Mouse (Mus musculus) intestine, embryonic 14.5 days (tissue): Measurements from ENCODE around the gene Rtn3. TPM values are rescaled to one million over a fixed set of nuclear protein-coding genes. Genes with fewer than 3 reads are reported as not detected.

Source experiments
- ATAC-seq: fragments of 200-750 bp; cut with Nextera tagmentation; replicated peaks from 2 replicates; pipeline ENCODE4 v1.8.0; 2017; ENCODE audit warnings: low read depth, moderate number of reproducible peaks, moderate TSS enrichment, moderate library complexity; ENCODE audit not compliant: low FRiP score, low TSS enrichment
- DNase-seq: peaks from one replicate; pipeline ENCODE4 v3.0.0-alpha.2; 2018; ENCODE audit warnings: low spot score
- H3K27ac ChIP-seq: fragments of 300-500 bp; sonication (generic); 2 replicates; pipeline ENCODE4 v1.5.1; 2014; ENCODE audit warnings: low read depth, mild to moderate bottlenecking, control low read depth
- H3K27me3 ChIP-seq: fragments of 300-500 bp; sonication (generic); replicated peaks from 2 replicates; pipeline ENCODE4 v1.6.1; 2014; ENCODE audit warnings: low read length, control low read depth; ENCODE audit not compliant: control insufficient read depth, insufficient read depth
- H3K36me3 ChIP-seq: fragments of 300-500 bp; sonication (generic); 2 replicates; pipeline ENCODE4 v1.6.1; 2014; ENCODE audit warnings: low read length, control low read depth; ENCODE audit not compliant: control insufficient read depth, insufficient read depth
- H3K4me1 ChIP-seq: fragments of 300-500 bp; sonication (generic); replicated peaks from 2 replicates; pipeline ENCODE4 v1.6.1; 2014; ENCODE audit warnings: low read length, control low read depth, mixed read lengths; ENCODE audit not compliant: control insufficient read depth, insufficient read depth
- H3K4me2 ChIP-seq: fragments of 300-500 bp; sonication (generic); 2 replicates; pipeline ENCODE4 v1.6.1; 2014; ENCODE audit warnings: low read length
- H3K4me3 ChIP-seq: fragments of 300-500 bp; sonication (generic); 2 replicates; pipeline ENCODE4 v1.5.1; 2014; ENCODE audit warnings: low read depth, low read length, control low read depth, mixed read lengths
- H3K9ac ChIP-seq: fragments of 300-500 bp; sonication (generic); 2 replicates; pipeline ENCODE4 v1.6.1; 2014; ENCODE audit warnings: mild to moderate bottlenecking, low read length
- H3K9me3 ChIP-seq: fragments of 300-500 bp; sonication (generic); 2 replicates; pipeline ENCODE4 v1.6.1; 2016; ENCODE audit warnings: low read length, control low read depth; ENCODE audit not compliant: control insufficient read depth
- WGBS: fragments of 180-500 bp; shearing (Covaris S2); extraction: QIAGEN DNeasy Blood & Tissue Kit; methylation state at CpG from one replicate; pipeline ENCODE4 v1.1.7; 2014; 5-methylcytosine and 5-hydroxymethylcytosine counted together
- polyA plus RNA-seq: library from polyadenylated mRNA; unstranded; fragments of >200 nt; fragmentation: Nextera tagmentation; extraction: Ambion mirVana; gene quantifications from 2 replicates; pipeline ENCODE4 v1.2.1, GENCODE M21; 2014

Rtn3 gene
- polyA plus RNA-seq = 117 and 123 TPM in 2 replicates

DNA sequence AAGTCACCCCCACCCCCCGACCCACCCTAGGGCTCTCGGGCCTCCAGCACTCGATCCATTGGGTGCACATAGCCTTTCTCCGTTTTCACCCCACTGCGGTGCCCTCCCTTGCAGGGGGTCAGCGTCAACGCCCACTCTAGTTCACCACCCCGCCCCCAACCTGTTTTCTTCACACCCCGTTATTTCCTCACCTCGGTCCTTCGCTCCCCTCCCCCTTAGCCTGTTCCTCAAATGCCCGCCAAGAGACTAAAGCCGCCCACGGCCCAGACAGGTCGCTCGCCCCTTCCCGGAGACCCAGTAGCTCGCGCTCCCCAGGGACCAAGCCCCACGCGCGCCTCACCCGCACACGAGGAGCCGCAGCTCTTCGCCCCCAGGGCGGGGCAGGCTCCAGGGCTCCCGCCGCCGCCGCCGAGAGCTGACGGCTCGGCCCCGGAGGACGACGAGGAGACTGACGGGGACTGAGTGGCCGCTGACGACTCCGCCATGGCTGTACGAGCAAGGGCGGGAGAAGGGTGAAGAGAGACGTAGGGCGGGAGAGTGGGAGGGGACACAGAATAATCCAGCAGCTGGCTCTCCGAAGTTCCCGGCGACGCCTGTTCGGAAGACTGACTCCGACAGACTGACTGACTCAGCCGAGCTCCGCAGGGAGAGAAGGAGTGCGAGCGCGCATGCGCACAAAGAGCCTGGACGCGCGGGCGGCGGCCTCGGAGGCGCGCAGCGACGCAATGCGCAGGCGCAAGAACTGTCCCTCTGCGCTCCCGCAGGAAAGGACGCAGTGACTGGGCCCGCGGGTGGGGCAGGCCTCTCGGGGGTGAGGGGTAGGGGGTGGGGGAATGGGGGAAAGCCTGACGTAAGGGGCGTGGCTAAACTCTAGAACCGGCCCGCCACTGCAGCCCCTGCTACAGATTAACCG lies at the start of gene Rtn3:
Gene Rtn3 (minus strand): TSS at position 683 of the 913 bp plus-strand sequence.
- under 1% methylated on average over 78 of the region's 80 CpGs for WGBS
- peak within 1 kb of the TSS; percentile 97 for H3K27ac ChIP-seq
- peak within 1 kb of the TSS; percentile 95 for H3K4me3 ChIP-seq
- H3K4me2 ChIP-seq = peak within 1 kb of the TSS; percentile 61
- H3K9me3 ChIP-seq = no peaks in the 10 kb centered on the region
- DNase-seq (peak; percentile 94), ATAC-seq (peak; percentile 94)
- H3K9ac ChIP-seq = peak within 1 kb of the TSS; percentile 87
- H3K36me3 ChIP-seq = no peaks in the 10 kb centered on the region
- H3K27me3 ChIP-seq = no peaks in the 10 kb centered on the region
- peaks cover 11% of the 10 kb centered on the region; the same call in 1 of the 2 replicates for H3K4me1 ChIP-seq

DNA sequence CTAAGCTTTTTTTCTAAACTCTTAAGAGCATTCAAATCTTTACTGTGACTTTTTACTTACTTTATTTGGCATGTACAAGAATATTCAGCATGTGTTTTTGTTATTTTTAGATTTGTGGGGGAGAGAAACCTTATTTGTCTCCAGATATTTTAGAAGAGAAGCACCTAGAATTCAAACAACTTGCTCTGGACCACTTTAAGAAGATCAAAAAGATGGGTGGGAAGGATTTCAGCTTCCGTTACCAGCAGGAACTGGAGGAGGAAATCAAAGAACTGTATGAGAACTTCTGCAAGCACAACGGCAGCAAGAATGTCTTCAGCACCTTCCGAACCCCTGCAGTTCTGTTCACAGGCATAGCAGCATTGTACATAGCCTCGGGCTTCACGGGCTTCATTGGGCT lies 48.8 kb upstream of the Rtn3 start:
- Histone ChIP-seq H3K27me3 (no peaks in the 10 kb centered on the region), H3K36me3 (peaks cover 64% of the 10 kb centered on the region), H3K4me3 (no peak overlapping the region), H3K27ac (no peak overlapping the region), H3K9me3 (no peaks in the 10 kb centered on the region), H3K4me2 (no peak overlapping the region), H3K4me1 (no peaks in the 10 kb centered on the region), H3K9ac (no peak overlapping the region)
- WGBS = 91% methylated on average over 5 of the region's 5 CpGs
- DNase-seq (no peak), ATAC-seq (no peak)

DNA sequence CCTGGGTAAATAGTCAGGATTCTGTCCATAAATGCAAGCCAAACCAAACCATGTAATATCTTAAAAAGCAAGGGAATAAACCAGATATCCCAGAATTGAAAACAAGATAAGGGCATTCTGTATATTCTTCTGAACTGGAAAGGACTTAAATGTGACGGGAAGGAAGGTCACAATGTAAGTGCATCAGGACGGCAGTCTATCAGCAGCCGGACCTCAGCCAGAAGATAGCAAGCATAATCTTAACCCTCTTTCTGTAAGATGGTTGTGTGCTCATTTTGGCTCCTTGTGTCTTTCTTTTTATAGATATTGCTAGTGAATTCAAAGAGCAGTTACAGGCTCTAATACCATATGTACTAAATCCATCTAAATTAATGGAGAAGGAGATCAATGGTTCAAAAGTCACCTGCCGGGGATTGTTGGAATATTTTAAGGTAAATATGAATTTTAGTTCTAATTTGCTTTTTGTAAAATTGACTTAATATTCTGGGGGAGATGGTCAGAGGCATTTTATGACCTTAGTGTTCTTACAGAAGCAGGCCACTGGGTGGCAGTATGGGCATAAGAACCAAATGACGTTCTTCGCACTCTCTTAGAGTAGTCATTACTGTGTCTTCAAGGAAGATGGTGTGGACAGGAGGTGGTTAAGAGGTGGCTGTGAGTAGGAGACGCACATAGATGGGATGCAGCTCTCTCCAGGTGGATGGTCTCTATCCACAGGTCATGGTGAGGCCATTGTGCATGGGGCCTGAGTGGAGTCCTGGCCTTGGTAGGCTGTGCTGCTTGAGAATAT lies 45.8 kb upstream of the Rtn3 start:
- no peak overlapping the region for H3K4me3 ChIP-seq
- DNase-seq (peak; percentile 84), ATAC-seq (0 out of 2 replicates have a peak, but pooled peaks have one; percentile 64)
- no peaks in the 10 kb centered on the region for H3K4me1 ChIP-seq
- H3K9ac ChIP-seq = no peak overlapping the region
- H3K36me3 ChIP-seq = peaks cover 68% of the 10 kb centered on the region
- no peaks in the 10 kb centered on the region for H3K27me3 ChIP-seq
- no peaks in the 10 kb centered on the region for H3K9me3 ChIP-seq
- H3K27ac ChIP-seq = no peak overlapping the region
- WGBS = 58% methylated on average over 7 of the region's 7 CpGs
- no peak overlapping the region for H3K4me2 ChIP-seq

DNA sequence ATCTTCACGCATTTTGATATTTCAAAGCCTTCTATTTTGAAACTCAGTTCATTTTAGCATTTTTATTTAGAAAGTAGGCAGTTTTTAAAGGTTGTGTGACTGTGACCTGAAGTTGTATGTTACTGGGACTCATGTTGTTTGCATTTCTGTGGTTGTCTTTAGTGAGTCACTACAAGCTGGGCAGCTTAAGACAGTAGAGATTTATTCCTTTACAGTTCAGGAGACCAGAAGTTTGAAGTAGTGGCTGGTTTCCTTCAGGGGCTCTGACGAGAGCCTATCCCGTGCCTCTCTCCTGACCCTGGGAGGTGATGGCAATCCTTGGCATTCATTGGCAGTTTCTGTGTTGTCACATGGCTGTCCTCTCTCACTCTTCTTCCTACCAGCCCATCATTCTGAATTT lies 41.8 kb upstream of the Rtn3 start:
- no peak overlapping the region for H3K27ac ChIP-seq
- no peak overlapping the region for H3K4me2 ChIP-seq
- WGBS = 58% methylated on average over 3 of the region's 3 CpGs
- ATAC-seq (no peak), DNase-seq (no peak)
- H3K9me3 ChIP-seq = no peaks in the 10 kb centered on the region
- no peak overlapping the region for H3K9ac ChIP-seq
- H3K27me3 ChIP-seq = no peaks in the 10 kb centered on the region
- H3K4me1 ChIP-seq = no peaks in the 10 kb centered on the region
- no peak overlapping the region for H3K4me3 ChIP-seq
- peaks cover 68% of the 10 kb centered on the region for H3K36me3 ChIP-seq

DNA sequence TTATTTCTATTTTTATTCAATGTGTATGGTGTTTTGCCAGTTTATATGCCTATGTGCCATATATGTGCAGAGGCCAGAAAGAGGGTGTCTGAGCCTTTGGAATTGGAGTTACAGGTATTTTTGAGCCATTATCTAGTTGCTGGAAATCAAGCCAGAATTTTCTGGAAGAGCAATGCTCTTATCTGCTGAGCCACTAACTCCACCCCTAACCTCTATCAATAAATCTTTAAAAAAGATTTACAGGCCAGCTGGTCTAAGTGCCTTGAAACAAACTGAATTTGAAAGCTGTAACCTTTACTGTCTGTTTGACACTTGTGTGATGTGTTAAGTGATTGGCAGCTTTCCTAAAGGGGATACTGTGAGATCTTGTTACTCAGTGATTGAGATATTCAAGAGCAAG lies 40.7 kb upstream of the Rtn3 start:
- no peak overlapping the region for H3K27ac ChIP-seq
- H3K4me1 ChIP-seq = no peaks in the 10 kb centered on the region
- ATAC-seq = no peak
- H3K4me3 ChIP-seq = no peak overlapping the region
- no peak overlapping the region for H3K9ac ChIP-seq
- no peak for DNase-seq
- peaks cover 71% of the 10 kb centered on the region for H3K36me3 ChIP-seq
- no peaks in the 10 kb centered on the region for H3K27me3 ChIP-seq
- no peaks in the 10 kb centered on the region for H3K9me3 ChIP-seq
- no peak overlapping the region for H3K4me2 ChIP-seq

DNA sequence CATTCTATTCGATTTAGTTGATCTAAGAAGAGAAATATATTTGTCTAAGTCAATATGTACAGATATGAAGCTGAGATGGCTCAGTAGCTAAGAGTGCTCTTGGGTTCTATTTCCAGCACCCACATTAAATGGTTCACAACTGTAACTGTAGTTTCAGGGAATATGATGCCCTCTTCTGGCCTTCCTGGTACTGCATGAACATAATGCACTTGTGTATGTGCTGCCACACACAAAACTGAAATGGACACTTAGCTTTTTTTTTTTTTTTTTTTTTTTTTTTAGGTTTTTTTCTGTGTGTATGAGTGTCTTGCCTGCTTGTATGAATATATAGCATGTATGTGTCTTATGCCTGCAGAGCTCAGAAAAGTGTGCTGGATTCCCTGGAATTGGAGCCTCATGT lies 40.2 kb upstream of the Rtn3 start:
- Histone ChIP-seq H3K9ac (no peak overlapping the region), H3K4me1 (no peaks in the 10 kb centered on the region), H3K27me3 (no peaks in the 10 kb centered on the region), H3K9me3 (no peaks in the 10 kb centered on the region), H3K36me3 (peaks cover 74% of the 10 kb centered on the region), H3K4me2 (no peak overlapping the region), H3K4me3 (no peak overlapping the region), H3K27ac (no peak overlapping the region)
- no peak for DNase-seq
- 96% methylated on average over 1 of the region's 1 CpGs for WGBS
- no peak for ATAC-seq

DNA sequence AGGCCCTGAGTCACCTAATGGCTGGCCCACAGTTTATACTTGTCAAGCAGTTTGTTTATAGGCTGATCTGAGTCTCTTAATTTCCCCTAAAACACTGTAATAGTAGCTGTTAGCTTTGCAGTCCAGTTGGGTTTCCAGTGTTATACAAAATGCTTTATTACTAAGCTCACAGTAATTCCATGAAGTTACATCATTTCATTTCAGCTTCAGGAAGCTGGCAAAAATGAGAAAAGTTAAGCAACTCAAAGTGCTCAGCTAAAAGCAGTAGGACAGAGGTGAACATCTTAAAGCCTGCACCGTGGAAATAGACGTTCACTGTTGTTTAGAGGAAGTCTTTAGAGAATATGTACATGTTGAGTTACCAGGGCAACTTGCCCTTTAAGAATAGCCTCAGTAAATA lies 39.8 kb upstream of the Rtn3 start:
- no peak overlapping the region for H3K4me2 ChIP-seq
- H3K27ac ChIP-seq = no peak overlapping the region
- ATAC-seq (no peak), DNase-seq (no peak)
- peaks cover 72% of the 10 kb centered on the region for H3K36me3 ChIP-seq
- no peak overlapping the region for H3K4me3 ChIP-seq
- H3K27me3 ChIP-seq = no peaks in the 10 kb centered on the region
- no peak overlapping the region for H3K9ac ChIP-seq
- WGBS = 93% methylated on average over 2 of the region's 2 CpGs
- H3K4me1 ChIP-seq = no peaks in the 10 kb centered on the region
- no peaks in the 10 kb centered on the region for H3K9me3 ChIP-seq

DNA sequence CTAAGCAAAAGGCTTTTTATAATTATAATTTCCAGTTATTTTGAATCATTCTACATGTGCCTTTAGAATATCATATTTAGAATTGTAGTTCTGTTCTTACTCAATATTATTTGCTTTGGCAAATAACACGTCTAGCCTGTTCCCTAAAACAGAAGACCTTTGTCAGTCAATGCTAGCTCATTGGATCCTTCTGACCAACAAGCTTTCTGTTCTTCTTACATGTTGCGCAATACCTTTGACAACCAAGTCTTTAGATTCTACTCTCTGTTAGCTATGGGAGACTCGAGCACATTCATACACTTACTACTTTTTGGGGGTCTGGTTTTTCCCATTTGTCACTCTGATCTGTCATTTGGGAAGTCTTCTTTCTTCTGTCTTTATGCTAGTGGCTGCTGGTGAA lies 38.5 kb upstream of the Rtn3 start:
- Histone ChIP-seq H3K9me3 (no peaks in the 10 kb centered on the region), H3K4me3 (no peak overlapping the region), H3K4me2 (no peak overlapping the region), H3K4me1 (no peaks in the 10 kb centered on the region), H3K9ac (no peak overlapping the region), H3K36me3 (peaks cover 78% of the 10 kb centered on the region), H3K27me3 (no peaks in the 10 kb centered on the region), H3K27ac (no peak overlapping the region)
- WGBS = 92% methylated on average over 3 of the region's 3 CpGs
- ATAC-seq (no peak), DNase-seq (no peak)
